ENCODE assay signal across 8 mouse cellular contexts in genomic region chr17:6316379-6317126, GRCm38 (mm10). TPM values are rescaled to one million over a fixed set of nuclear protein-coding genes. Genes with fewer than 3 reads are reported as not detected.
DNase-seq lines count a peak whose midpoint lies in the region; ATAC-seq and TF ChIP-seq lines count a peak whose summit lies in the region.
"Not testable (repeated sequence)": the region's sequence is repeated elsewhere in the genome, so short reads cannot be mapped to it uniquely, and the experiment has no call there.

No protein-coding gene starts in this region.

- WGBS in forebrain, embryonic 15.5 days = 1% methylated on average over 38 of the region's 38 CpGs
- WGBS in lung, embryonic 14.5 days = 2% methylated on average over 35 of the region's 38 CpGs
- WGBS in neural tube, embryonic 14.5 days = 2% methylated on average over 36 of the region's 38 CpGs

- peak overlapping the region; percentile 56 for H3K4me2 ChIP-seq in forebrain, embryonic 15.5 days (replicated peaks)
- H3K4me2 ChIP-seq in lung, embryonic 14.5 days = peak overlapping the region; percentile 57
- H3K4me2 ChIP-seq in neural tube, embryonic 14.5 days (ENCODE audit: low read depth, low read length) = peak overlapping the region; percentile 37

- H3K36me3 ChIP-seq in ES-Bruce4 (ENCODE audit: control insufficient read depth, insufficient read depth, low read length, poor library complexity, severe bottlenecking); forebrain, embryonic 15.5 days; lung, embryonic 14.5 days (ENCODE audit: insufficient read depth); neural tube, embryonic 14.5 days (ENCODE audit: control insufficient read depth, insufficient read depth, low read length): not testable (repeated sequence)

- not testable (repeated sequence) for H3K9ac ChIP-seq in ES-Bruce4 (ENCODE audit: low read depth, poor library complexity, severe bottlenecking); lung, embryonic 14.5 days
- H3K9ac ChIP-seq in forebrain, embryonic 15.5 days (replicated peaks) = peak overlapping the region; percentile 53
- peak overlapping the region; percentile 21; the same call in 1 of the 2 replicates for H3K9ac ChIP-seq in neural tube, embryonic 14.5 days (replicated peaks; ENCODE audit: low read depth, low read length)

- not testable (repeated sequence) for TF ChIP-seq POLR2A in ES-Bruce4 (IDR thresholded peaks at IDR 0.05; ENCODE audit: insufficient read depth, low read length)

- not testable (repeated sequence) for TF ChIP-seq CTCF in ES-Bruce4 (IDR thresholded peaks at IDR 0.05; ENCODE audit: low read depth, low read length); lung, embryonic 14.5 days (IDR thresholded peaks at IDR 0.05; ENCODE audit: low read depth)

- H3K4me1 ChIP-seq in ES-Bruce4 (ENCODE audit: control insufficient read depth, insufficient read depth, low read length); forebrain, embryonic 15.5 days; lung, embryonic 14.5 days (ENCODE audit: insufficient read depth); neural tube, embryonic 14.5 days (ENCODE audit: control insufficient read depth, insufficient read depth, low read length): not testable (repeated sequence)

- not testable (repeated sequence) for TF ChIP-seq EP300 in ES-Bruce4 (IDR thresholded peaks at IDR 0.05; ENCODE audit: insufficient read depth, low read depth, low read length)

- not testable (repeated sequence) for H3K27me3 ChIP-seq in ES-Bruce4 (ENCODE audit: control insufficient read depth, insufficient read depth, low read length, poor library complexity, severe bottlenecking); forebrain, embryonic 15.5 days; lung, embryonic 14.5 days (ENCODE audit: insufficient read depth, low read length); neural tube, embryonic 14.5 days (ENCODE audit: control insufficient read depth, insufficient read depth, low read length)

- H3K27ac ChIP-seq in ES-Bruce4 (ENCODE audit: insufficient read depth, low read length); lung, embryonic 14.5 days (ENCODE audit: low read depth); neural tube, embryonic 14.5 days (ENCODE audit: low read depth, low read length): not testable (repeated sequence)
- H3K27ac ChIP-seq in forebrain, embryonic 15.5 days (replicated peaks) = peak overlapping the region; percentile 66; the same call in 1 of the 2 replicates

- DNase-seq in cerebellum, adult 8-10 months = peak; percentile 66
- DNase-seq in heart, postnatal 4 days = peak; percentile 68
- DNase-seq in layer of hippocampus, adult 11-12 months (ENCODE audit: low spot score) = peak; percentile 51
- DNase-seq in lung, embryonic 14.5 days = peak; percentile 47
- peak; percentile 80 for DNase-seq in testis, postnatal 14 days (ENCODE audit: low spot score)

- H3K4me3 ChIP-seq in ES-Bruce4 (ENCODE audit: low read depth, low read length) = peak overlapping the region; percentile 58
- H3K4me3 ChIP-seq in forebrain, embryonic 15.5 days = peak overlapping the region; percentile 48
- H3K4me3 ChIP-seq in lung, embryonic 14.5 days (ENCODE audit: low read depth, low read length) = peak overlapping the region; percentile 39
- H3K4me3 ChIP-seq in neural tube, embryonic 14.5 days (ENCODE audit: low read depth, low read length) = peak overlapping the region; percentile 29

- ATAC-seq in forebrain, embryonic 15.5 days (replicated peaks) = peak; percentile 36
- peak; percentile 65 for ATAC-seq in lung, embryonic 14.5 days (ENCODE audit: insufficient read depth)
- ATAC-seq in neural tube, embryonic 14.5 days (ENCODE audit: low read depth) = peak; percentile 66

- not testable (repeated sequence) for H3K9me3 ChIP-seq in ES-Bruce4 (replicated peaks; ENCODE audit: control insufficient read depth, insufficient read depth, low read length, poor library complexity, severe bottlenecking); forebrain, embryonic 15.5 days; lung, embryonic 14.5 days (ENCODE audit: low read depth, low read length); neural tube, embryonic 14.5 days (ENCODE audit: control insufficient read depth, low read length)

RNA-seq across cellular contexts. Expression of gene Dynlt1a, which starts 0.7 kb away (rescaled TPM):
- 4.9 and 5.9 TPM in 2 replicates for polyA plus RNA-seq in ES-Bruce4 (2011; ENCODE audit: insufficient read depth, insufficient read length, low read depth, missing spikeins)
- polyA plus RNA-seq in forebrain, embryonic 15.5 days (2015; fragmentation: Nextera tagmentation; extraction: Ambion mirVana) = 39.4 and 40.1 TPM in 2 replicates
- 1 to 10 TPM; 4.2 to 5.1 TPM for total RNA-seq in heart, postnatal 4 days (2021)
- 18.7 and 19.0 TPM in 2 replicates for polyA plus RNA-seq in lung, embryonic 14.5 days (2014; fragmentation: Nextera tagmentation; extraction: Ambion mirVana)
- 54.9 and 63.3 TPM in 2 replicates for polyA plus RNA-seq in neural tube, embryonic 14.5 days (2014; fragmentation: Nextera tagmentation; extraction: Ambion mirVana)

RNA-seq across cellular contexts. Expression of gene Tmem181a, which starts 59.9 kb away (rescaled TPM):
- 21.6 and 23.9 TPM in 2 replicates for polyA plus RNA-seq in ES-Bruce4 (2011; ENCODE audit: insufficient read depth, insufficient read length, low read depth, missing spikeins)
- polyA plus RNA-seq in forebrain, embryonic 15.5 days (2015; fragmentation: Nextera tagmentation; extraction: Ambion mirVana) = 38.2 and 40.1 TPM in 2 replicates
- 10 to 100 TPM; 12.6 to 13.0 TPM for total RNA-seq in heart, postnatal 4 days (2021)
- 25.1 and 27.0 TPM in 2 replicates for polyA plus RNA-seq in lung, embryonic 14.5 days (2014; fragmentation: Nextera tagmentation; extraction: Ambion mirVana)
- polyA plus RNA-seq in neural tube, embryonic 14.5 days (2014; fragmentation: Nextera tagmentation; extraction: Ambion mirVana) = 63.1 and 66.8 TPM in 2 replicates
